Mouse (Mus musculus): ENCODE measurements at regions not wholly inside any gene's neighbourhood (a gene's known extent, or its start where the extent isn't known, plus 50 kb on each side); places are given as distances from the start of the nearest gene placed in this dataset.

GRCm38 (mm10) chr15:7493126-7493669 lies 95.0 kb upstream of the Egflam start:
- no peak for TF ChIP-seq UBTF (IDR thresholded peaks at IDR 0.05; ENCODE audit: borderline replicate concordance, insufficient read depth, low read depth, low read length)
- TF ChIP-seq CTCF (IDR thresholded peaks at IDR 0.05 in 2 of 3, conservative IDR thresholded peaks at IDR 0.05 in 1 of 3; ENCODE audit: control insufficient read depth in 1 of 3, insufficient read depth in 1 of 3, low read depth in 2 of 3, low read length in 3 of 3, poor library complexity in 1 of 3, severe bottlenecking in 1 of 3) = no peak
- no peak for TF ChIP-seq EP300 (IDR thresholded peaks at IDR 0.05; ENCODE audit: low read depth in 1 of 2, low read length in 2 of 2)
- no peak for TF ChIP-seq SIN3A (IDR thresholded peaks at IDR 0.05; ENCODE audit: low read length)
- no peak for TF ChIP-seq ZC3H11A (IDR thresholded peaks at IDR 0.05; ENCODE audit: low read depth, low read length)
- TF ChIP-seq ZNF384 (IDR thresholded peaks at IDR 0.05; ENCODE audit: low read depth, low read length) = no peak
- TF ChIP-seq MXI1 (IDR thresholded peaks at IDR 0.05; ENCODE audit: low read depth, low read length) = no peak
- no peak for TF ChIP-seq MAFK (IDR thresholded peaks at IDR 0.05; ENCODE audit: borderline replicate concordance, low read depth, low read length)
- TF ChIP-seq MAX (IDR thresholded peaks at IDR 0.05; ENCODE audit: low read length) = no peak
- no peak for TF ChIP-seq USF2 (IDR thresholded peaks at IDR 0.05; ENCODE audit: borderline replicate concordance in 1 of 2, insufficient read depth in 1 of 2, low read depth in 1 of 2, low read length in 2 of 2)
- TF ChIP-seq RAD21 (IDR thresholded peaks at IDR 0.05; ENCODE audit: low read depth, low read length) = no peak
- TF ChIP-seq POLR2A (IDR thresholded peaks at IDR 0.05; ENCODE audit: control insufficient read depth in 1 of 2, insufficient read depth in 1 of 2, low read depth in 1 of 2, low read length in 2 of 2, poor library complexity in 1 of 2) = no peak
- TF ChIP-seq ETS1 (IDR thresholded peaks at IDR 0.05; ENCODE audit: low read depth, low read length) = no peak
- no peak for TF ChIP-seq E2F4 (IDR thresholded peaks at IDR 0.05; ENCODE audit: borderline replicate concordance, low read depth, low read length)
